Mouse (Mus musculus): ENCODE data around the gene Sun3. TPM values are rescaled to one million over a fixed set of nuclear protein-coding genes. Genes with fewer than 3 reads are reported as not detected.

Gene Sun3
- polyA plus RNA-seq, 1 experiment from 2014 or later = 0.16 TPM

DNA sequence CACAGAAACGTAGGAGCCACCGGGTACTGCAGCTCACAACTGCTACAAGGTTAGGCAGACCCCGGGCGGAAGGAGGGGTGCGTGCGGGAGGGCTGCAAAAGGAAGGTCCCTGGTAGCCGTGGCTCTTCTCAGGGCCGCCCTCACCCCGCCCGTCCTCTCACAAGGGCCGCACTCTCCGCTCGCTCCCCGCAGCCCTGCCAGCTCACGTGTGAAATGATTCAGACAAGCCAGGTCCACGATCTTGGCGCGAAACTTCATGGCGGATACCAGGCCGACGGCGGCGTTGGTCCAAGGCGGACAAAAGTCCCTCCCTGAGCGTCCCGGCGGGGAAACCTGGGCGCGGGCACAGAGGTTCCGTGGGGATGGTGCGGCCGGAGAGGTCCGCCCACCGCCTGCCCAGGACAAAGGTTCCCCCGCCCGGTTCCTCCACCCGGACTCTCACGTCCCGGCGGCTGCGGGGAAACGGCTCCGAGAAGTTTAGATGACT lies 37.9 kb downstream of the Sun3 start, which contains the start of gene Hus1:
TSS of gene Hus1 (minus strand) at position 339 of the 487 bp plus-strand sequence.
- H3K4me2 ChIP-seq (ENCODE audit: low read length) = peak within 1 kb of the TSS; percentile 92
- peaks cover 20% of the 10 kb centered on the region for H3K36me3 ChIP-seq (ENCODE audit: control insufficient read depth, insufficient read depth, low read length)
- H3K4me1 ChIP-seq (replicated peaks; ENCODE audit: control insufficient read depth, insufficient read depth, low read length) = peaks cover 7% of the 10 kb centered on the region; the same call in 1 of the 2 replicates
- ATAC-seq (replicated peaks; ENCODE audit: low FRiP score, low TSS enrichment, low read depth) (peak; percentile 93), DNase-seq (ENCODE audit: low spot score) (peak; percentile 95)
- peak within 1 kb of the TSS; percentile 92 for H3K9ac ChIP-seq (ENCODE audit: low read length)
- WGBS = under 1% methylated on average over 43 of the region's 43 CpGs
- peak within 1 kb of the TSS; percentile 93 for H3K27ac ChIP-seq (ENCODE audit: low read depth)
- no peaks in the 10 kb centered on the region for H3K9me3 ChIP-seq (ENCODE audit: control insufficient read depth, low read length)
- H3K4me3 ChIP-seq (ENCODE audit: low read depth, low read length) = peak within 1 kb of the TSS; percentile 81
- 0 out of 2 replicates have a peak, but pooled peaks cover 2% of the 10 kb centered on the region for H3K27me3 ChIP-seq (replicated peaks; ENCODE audit: control insufficient read depth, insufficient read depth, low read length)

DNA sequence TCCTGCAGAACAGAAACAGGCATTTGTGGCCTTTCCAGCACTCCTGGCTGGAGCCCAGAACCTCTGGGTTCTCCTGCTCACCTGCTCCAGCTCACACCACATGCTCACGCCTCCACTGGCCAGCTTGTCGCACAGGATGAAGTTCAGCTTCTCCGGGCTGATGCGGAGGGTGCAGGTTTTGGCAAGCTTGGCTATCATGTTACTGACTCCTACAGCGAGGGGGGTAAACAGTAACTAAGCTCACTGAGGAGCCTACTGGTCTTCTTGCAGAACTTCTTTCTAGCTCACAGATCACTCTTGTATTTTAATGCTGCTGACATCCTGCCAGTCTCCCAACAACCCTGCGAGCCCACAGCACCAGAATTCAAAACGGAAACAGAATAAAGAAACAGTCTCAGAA lies 38.4 kb downstream of the Sun3 start:
- WGBS = 0% methylated on average over 7 of the region's 7 CpGs

GRCm38 (mm10) chr11:9008761-9009160 lies 40.0 kb downstream of the Sun3 start:
- H3K27ac ChIP-seq (ENCODE audit: low read depth) = no peak overlapping the region

More for the DNA sequence above, 38.4 kb downstream of the Sun3 start:
- Histone ChIP-seq H3K4me1 (replicated peaks; ENCODE audit: control insufficient read depth, insufficient read depth, low read length) (peaks cover 7% of the 10 kb centered on the region; the same call in 1 of the 2 replicates), H3K4me3 (ENCODE audit: low read depth, low read length) (peak overlapping the region; percentile 81), H3K4me2 (ENCODE audit: low read length) (peak overlapping the region; percentile 92), H3K36me3 (ENCODE audit: control insufficient read depth, insufficient read depth, low read length) (peaks cover 25% of the 10 kb centered on the region), H3K27me3 (replicated peaks; ENCODE audit: control insufficient read depth, insufficient read depth, low read length) (no peaks in the 10 kb centered on the region), H3K9ac (ENCODE audit: low read length) (peak overlapping the region; percentile 92), H3K9me3 (ENCODE audit: control insufficient read depth, low read length) (no peaks in the 10 kb centered on the region), H3K27ac (ENCODE audit: low read depth) (peak overlapping the region; percentile 93)
- peak; percentile 56 for ATAC-seq (replicated peaks; ENCODE audit: low FRiP score, low TSS enrichment, low read depth)
- no peak for DNase-seq (ENCODE audit: low spot score)

GRCm38 (mm10) chr11:8988084-8988483 lies 60.7 kb downstream of the Sun3 start:
- Histone ChIP-seq H3K4me2 (ENCODE audit: low read length) (no peak overlapping the region), H3K9ac (ENCODE audit: low read length) (no peak overlapping the region), H3K36me3 (ENCODE audit: control insufficient read depth, insufficient read depth, low read length) (peaks cover 23% of the 10 kb centered on the region), H3K4me1 (replicated peaks; ENCODE audit: control insufficient read depth, insufficient read depth, low read length) (peaks cover 7% of the 10 kb centered on the region; the same call in 1 of the 2 replicates), H3K27me3 (replicated peaks; ENCODE audit: control insufficient read depth, insufficient read depth, low read length) (no peaks in the 10 kb centered on the region), H3K4me3 (ENCODE audit: low read depth, low read length) (no peak overlapping the region), H3K9me3 (ENCODE audit: control insufficient read depth, low read length) (0 out of 2 replicates have a peak, but pooled peaks cover 3% of the 10 kb centered on the region), H3K27ac (ENCODE audit: low read depth) (no peak overlapping the region)
- WGBS = 75% methylated on average over 4 of the region's 4 CpGs
- no peak for ATAC-seq (replicated peaks; ENCODE audit: low FRiP score, low TSS enrichment, low read depth)
- DNase-seq (ENCODE audit: low spot score) = no peak

More at GRCm38 (mm10) chr11:9008761-9009160, 40.0 kb downstream of the Sun3 start:
- Histone ChIP-seq H3K4me3 (ENCODE audit: low read depth, low read length) (no peak overlapping the region), H3K36me3 (ENCODE audit: control insufficient read depth, insufficient read depth, low read length) (peaks cover 41% of the 10 kb centered on the region), H3K9me3 (ENCODE audit: control insufficient read depth, low read length) (no peaks in the 10 kb centered on the region), H3K9ac (ENCODE audit: low read length) (no peak overlapping the region), H3K4me2 (ENCODE audit: low read length) (no peak overlapping the region), H3K4me1 (replicated peaks; ENCODE audit: control insufficient read depth, insufficient read depth, low read length) (peaks cover 7% of the 10 kb centered on the region; the same call in 1 of the 2 replicates), H3K27me3 (replicated peaks; ENCODE audit: control insufficient read depth, insufficient read depth, low read length) (no peaks in the 10 kb centered on the region)
- 94% methylated on average over 5 of the region's 5 CpGs for WGBS
- DNase-seq (ENCODE audit: low spot score) (no peak), ATAC-seq (replicated peaks; ENCODE audit: low FRiP score, low TSS enrichment, low read depth) (no peak)

DNA sequence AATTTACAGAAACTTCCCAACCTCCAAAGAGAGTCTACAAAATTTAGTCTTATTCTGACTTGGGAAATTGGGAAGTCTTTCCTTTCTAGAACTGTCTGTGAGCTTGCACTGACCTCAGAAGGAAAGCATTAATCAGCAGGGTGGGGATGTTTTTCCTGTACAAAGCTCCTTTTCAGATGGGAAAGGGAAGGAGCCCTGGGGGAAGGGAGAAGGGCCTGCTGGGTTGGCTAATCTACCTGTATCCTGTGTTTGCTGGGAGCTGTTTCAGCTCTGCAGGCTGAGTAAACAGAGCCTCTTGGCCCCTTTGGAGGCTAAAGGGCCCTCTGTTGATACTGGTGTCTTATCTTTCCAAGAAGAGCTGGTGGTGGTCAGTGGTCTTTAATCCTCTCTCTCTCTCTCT lies 62.7 kb downstream of the Sun3 start:
- Histone ChIP-seq H3K27ac (ENCODE audit: low read depth) (no peak overlapping the region), H3K36me3 (ENCODE audit: control insufficient read depth, insufficient read depth, low read length) (peaks cover 5% of the 10 kb centered on the region), H3K4me3 (ENCODE audit: low read depth, low read length) (no peak overlapping the region), H3K4me2 (ENCODE audit: low read length) (no peak overlapping the region), H3K9ac (ENCODE audit: low read length) (no peak overlapping the region), H3K27me3 (replicated peaks; ENCODE audit: control insufficient read depth, insufficient read depth, low read length) (no peaks in the 10 kb centered on the region), H3K9me3 (ENCODE audit: control insufficient read depth, low read length) (no peaks in the 10 kb centered on the region), H3K4me1 (replicated peaks; ENCODE audit: control insufficient read depth, insufficient read depth, low read length) (peaks cover 7% of the 10 kb centered on the region; the same call in 1 of the 2 replicates)
- DNase-seq (ENCODE audit: low spot score) (no peak), ATAC-seq (replicated peaks; ENCODE audit: low FRiP score, low TSS enrichment, low read depth) (peak; percentile 63; the same call in 1 of the 2 replicates)

GRCm38 (mm10) chr11:8983237-8983861 lies 65.4 kb downstream of the Sun3 start:
- WGBS = 27% methylated on average over 6 of the region's 6 CpGs
- Histone ChIP-seq H3K4me3 (ENCODE audit: low read depth, low read length) (no peak overlapping the region), H3K4me2 (ENCODE audit: low read length) (no peak overlapping the region), H3K9me3 (ENCODE audit: control insufficient read depth, low read length) (no peaks in the 10 kb centered on the region), H3K36me3 (ENCODE audit: control insufficient read depth, insufficient read depth, low read length) (no peaks in the 10 kb centered on the region), H3K27ac (ENCODE audit: low read depth) (no peak overlapping the region), H3K9ac (ENCODE audit: low read length) (no peak overlapping the region), H3K27me3 (replicated peaks; ENCODE audit: control insufficient read depth, insufficient read depth, low read length) (no peaks in the 10 kb centered on the region), H3K4me1 (replicated peaks; ENCODE audit: control insufficient read depth, insufficient read depth, low read length) (peaks cover 7% of the 10 kb centered on the region; the same call in 1 of the 2 replicates)
- DNase-seq (ENCODE audit: low spot score) (peak; percentile 88), ATAC-seq (replicated peaks; ENCODE audit: low FRiP score, low TSS enrichment, low read depth) (no peak)

- WGBS = 83% methylated on average over 4 of the region's 4 CpGs
Measured at GRCm38 (mm10) chr11:8978154-8978553, 70.6 kb downstream of the Sun3 start.

DNA sequence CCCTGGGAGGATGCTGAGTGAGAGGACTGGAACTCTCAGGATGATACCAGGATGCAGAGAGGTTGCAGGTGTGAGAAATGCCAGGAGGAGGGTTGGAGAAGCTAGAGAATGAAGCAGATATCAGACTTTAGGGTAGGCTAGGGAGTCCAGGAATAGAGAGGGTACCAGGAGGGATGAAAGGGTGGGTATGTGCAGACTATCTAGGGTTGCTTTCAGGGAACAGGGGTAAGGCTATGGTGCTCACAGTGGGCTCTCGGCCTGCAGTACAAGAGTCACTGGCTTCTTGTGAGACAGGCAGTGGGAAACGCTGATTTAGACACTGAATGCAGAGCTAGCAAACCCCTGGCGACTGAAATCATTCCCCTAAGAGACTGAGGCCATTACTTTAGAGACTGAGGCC lies 75.6 kb downstream of the Sun3 start, which contains the start of gene Pkd1l1:
TSS of gene Pkd1l1 (minus strand) at position 101 of the 400 bp plus-strand sequence.
- whole genome bisulfite sequencing = 75% methylated on average over 3 of the region's 3 CpGs
- H3K4me1 ChIP-seq (replicated peaks; ENCODE audit: control insufficient read depth, insufficient read depth, low read length) = peaks cover 4% of the 10 kb centered on the region; the same call in 1 of the 2 replicates
- no peak for ATAC-seq (replicated peaks; ENCODE audit: low FRiP score, low TSS enrichment, low read depth)
- DNase-seq (ENCODE audit: low spot score) = no peak
- H3K27me3 ChIP-seq (replicated peaks; ENCODE audit: control insufficient read depth, insufficient read depth, low read length) = no peaks in the 10 kb centered on the region
- H3K4me3 ChIP-seq (ENCODE audit: low read depth, low read length) = no peak within 1 kb of the TSS
- no peaks in the 10 kb centered on the region for H3K36me3 ChIP-seq (ENCODE audit: control insufficient read depth, insufficient read depth, low read length)
- H3K27ac ChIP-seq (ENCODE audit: low read depth) = no peak within 1 kb of the TSS
- no peaks in the 10 kb centered on the region for H3K9me3 ChIP-seq (ENCODE audit: control insufficient read depth, low read length)
- H3K4me2 ChIP-seq (ENCODE audit: low read length) = no peak within 1 kb of the TSS
- no peak within 1 kb of the TSS for H3K9ac ChIP-seq (ENCODE audit: low read length)

More at GRCm38 (mm10) chr11:8978154-8978553, 70.6 kb downstream of the Sun3 start:
- H3K4me2 ChIP-seq (ENCODE audit: low read length) = no peak overlapping the region
- H3K27ac ChIP-seq (ENCODE audit: low read depth) = no peak overlapping the region
- no peaks in the 10 kb centered on the region for H3K27me3 ChIP-seq (replicated peaks; ENCODE audit: control insufficient read depth, insufficient read depth, low read length)
- H3K4me1 ChIP-seq (replicated peaks; ENCODE audit: control insufficient read depth, insufficient read depth, low read length) = peaks cover 4% of the 10 kb centered on the region; the same call in 1 of the 2 replicates
- no peak for ATAC-seq (replicated peaks; ENCODE audit: low FRiP score, low TSS enrichment, low read depth)
- no peaks in the 10 kb centered on the region for H3K9me3 ChIP-seq (ENCODE audit: control insufficient read depth, low read length)
- H3K9ac ChIP-seq (ENCODE audit: low read length) = no peak overlapping the region
- no peak overlapping the region for H3K4me3 ChIP-seq (ENCODE audit: low read depth, low read length)
- no peaks in the 10 kb centered on the region for H3K36me3 ChIP-seq (ENCODE audit: control insufficient read depth, insufficient read depth, low read length)
- no peak for DNase-seq (ENCODE audit: low spot score)
